Mouse (Mus musculus): ENCODE measurements around the gene Zfp319. TPM values are rescaled to one million over a fixed set of nuclear protein-coding genes. Genes with fewer than 3 reads are reported as not detected.

Gene Zfp319
- polyA plus RNA-seq, 1 experiment = 7.5 TPM

GRCm38 (mm10) chr8:95281493-95281892, 50.3 kb downstream of the Zfp319 start:
- H3K27ac ChIP-seq (ENCODE audit: insufficient read depth, low read depth, low read length) = no peak overlapping the region
- TF ChIP-seq CTCF (IDR thresholded peaks at IDR 0.05; ENCODE audit: low read depth, low read length) = no peak
- TF ChIP-seq POLR2A (IDR thresholded peaks at IDR 0.05; ENCODE audit: borderline replicate concordance, low read depth, low read length) = no peak

More at GRCm38 (mm10) chr8:95281493-95281892, 50.3 kb downstream of the Zfp319 start:
- H3K4me1 ChIP-seq (ENCODE audit: control insufficient read depth, insufficient read depth, low read length) = no peaks in the 10 kb centered on the region
- no peak overlapping the region for H3K4me3 ChIP-seq (ENCODE audit: insufficient read depth, low read length)

Other genes starting within 250 kb of the Zfp319 start
- 14.8 and 15.9 TPM in 2 replicates for gene Kifc3, start 129.1 kb downstream of the Zfp319 start, polyA plus RNA-seq (2012; ENCODE audit: insufficient read depth, insufficient read length, missing spikeins)
- gene Cngb1, start 25.4 kb downstream of the Zfp319 start, polyA plus RNA-seq (2012; ENCODE audit: insufficient read depth, insufficient read length, missing spikeins) = 0.59 and 2.7 TPM in 2 replicates
- not detected in 2 replicates for gene Tepp, start 21.4 kb downstream of the Zfp319 start, polyA plus RNA-seq (2012; ENCODE audit: insufficient read depth, insufficient read length, missing spikeins)
- 35.0 and 35.2 TPM in 2 replicates for gene Usb1, start 334 bp upstream of the Zfp319 start, polyA plus RNA-seq (2012; ENCODE audit: insufficient read depth, insufficient read length, missing spikeins)
- not detected in 2 replicates for gene Mmp15, start 20.3 kb upstream of the Zfp319 start, polyA plus RNA-seq (2012; ENCODE audit: insufficient read depth, insufficient read length, missing spikeins)
- 42.8 and 45.7 TPM in 2 replicates for gene Cfap20, start 102.9 kb upstream of the Zfp319 start, polyA plus RNA-seq (2012; ENCODE audit: insufficient read depth, insufficient read length, missing spikeins)
- gene Csnk2a2, start 158.1 kb upstream of the Zfp319 start, polyA plus RNA-seq (2012; ENCODE audit: insufficient read depth, insufficient read length, missing spikeins) = 64.5 and 66.5 TPM in 2 replicates
- gene Ccdc113, start 202.1 kb upstream of the Zfp319 start, polyA plus RNA-seq (2012; ENCODE audit: insufficient read depth, insufficient read length, missing spikeins) = not detected in 2 replicates
- not detected in 2 replicates for gene Prss54, start 244.4 kb upstream of the Zfp319 start, polyA plus RNA-seq (2012; ENCODE audit: insufficient read depth, insufficient read length, missing spikeins)

Measured in bone marrow macrophage, adult 2 months (primary cell).